Mouse (Mus musculus): ENCODE data around the gene Cul1. TPM values are rescaled to one million over a fixed set of nuclear protein-coding genes. Genes with fewer than 3 reads are reported as not detected.

Cul1 gene
- polyA plus RNA-seq, 1 experiment from 2014 or later: 205 TPM

- DNase-seq (ENCODE audit: low spot score, missing footprints) (no peak), ATAC-seq (ENCODE audit: low FRiP score) (no peak)
- H3K9ac ChIP-seq (ENCODE audit: low read length): no peak overlapping the region
- H3K27me3 ChIP-seq (ENCODE audit: control insufficient read depth, insufficient read depth, low read length): no peaks in the 10 kb centered on the region
- peaks cover 35% of the 10 kb centered on the region for H3K36me3 ChIP-seq (ENCODE audit: control insufficient read depth, insufficient read depth, low read length)
- no peak overlapping the region for H3K4me3 ChIP-seq (ENCODE audit: low read depth, low read length)
- WGBS: 89% methylated on average over 2 of the region's 2 CpGs
- H3K4me1 ChIP-seq (ENCODE audit: control insufficient read depth, insufficient read depth, low read length): no peaks in the 10 kb centered on the region
- H3K4me2 ChIP-seq: no peak overlapping the region
- H3K27ac ChIP-seq (ENCODE audit: low read depth, low read length): no peak overlapping the region
- no peaks in the 10 kb centered on the region for H3K9me3 ChIP-seq (ENCODE audit: control insufficient read depth, low read length)
These were observed 73.9 kb downstream of the Cul1 start for GRCm38 (mm10) chr6:47527129-47527528.

DNA sequence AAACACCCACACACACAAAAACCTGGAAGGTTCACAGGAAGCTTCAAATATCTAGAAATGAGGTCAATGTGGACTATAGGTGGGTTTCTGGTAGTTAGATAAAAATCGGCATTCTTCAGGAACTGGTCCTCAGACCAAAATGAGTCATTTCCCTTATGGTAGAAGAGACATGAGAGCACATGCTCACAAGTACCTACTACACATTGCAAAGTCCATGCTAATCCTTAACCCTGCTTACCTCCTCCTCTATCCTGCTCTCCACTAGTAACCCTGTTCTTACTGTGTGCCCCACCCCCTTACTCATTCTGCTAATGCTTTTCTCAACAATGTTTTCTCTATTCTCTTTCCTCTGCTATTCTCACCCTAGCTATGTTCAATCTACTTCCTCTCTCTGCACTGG is 74.5 kb downstream of the Cul1 start:
- Histone ChIP-seq H3K4me3 (ENCODE audit: low read depth, low read length) (no peak overlapping the region), H3K27ac (ENCODE audit: low read depth, low read length) (no peak overlapping the region), H3K4me2 (no peak overlapping the region), H3K36me3 (ENCODE audit: control insufficient read depth, insufficient read depth, low read length) (peaks cover 38% of the 10 kb centered on the region), H3K4me1 (ENCODE audit: control insufficient read depth, insufficient read depth, low read length) (no peaks in the 10 kb centered on the region), H3K27me3 (ENCODE audit: control insufficient read depth, insufficient read depth, low read length) (no peaks in the 10 kb centered on the region), H3K9me3 (ENCODE audit: control insufficient read depth, low read length) (no peaks in the 10 kb centered on the region), H3K9ac (ENCODE audit: low read length) (no peak overlapping the region)
- no peak for ATAC-seq (ENCODE audit: low FRiP score)
- DNase-seq (ENCODE audit: low spot score, missing footprints): peak; percentile 88
- 71% methylated on average over 1 of the region's 1 CpGs for WGBS

DNA sequence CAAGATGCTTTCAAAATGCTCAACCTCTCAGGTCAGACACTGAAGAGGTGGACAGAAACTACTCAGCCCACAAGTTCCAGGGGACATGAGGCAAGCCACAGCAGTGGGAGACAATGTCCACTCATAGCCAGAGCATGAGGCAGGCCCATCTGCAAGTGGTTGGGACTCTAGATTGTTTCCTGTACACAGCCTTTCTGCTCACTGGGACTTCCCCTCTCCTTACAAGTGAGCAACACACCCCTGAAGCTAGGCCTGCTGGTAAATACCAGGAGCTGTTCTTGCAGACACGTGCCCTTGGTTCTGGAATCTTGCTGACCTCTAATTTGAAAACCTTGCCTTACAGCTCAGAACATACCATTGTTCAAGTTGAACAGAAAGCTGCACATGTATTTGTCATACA is 79.3 kb downstream of the Cul1 start:
- ATAC-seq (ENCODE audit: low FRiP score) (no peak), DNase-seq (ENCODE audit: low spot score, missing footprints) (no peak)
- H3K36me3 ChIP-seq (ENCODE audit: control insufficient read depth, insufficient read depth, low read length): peaks cover 27% of the 10 kb centered on the region

DNA sequence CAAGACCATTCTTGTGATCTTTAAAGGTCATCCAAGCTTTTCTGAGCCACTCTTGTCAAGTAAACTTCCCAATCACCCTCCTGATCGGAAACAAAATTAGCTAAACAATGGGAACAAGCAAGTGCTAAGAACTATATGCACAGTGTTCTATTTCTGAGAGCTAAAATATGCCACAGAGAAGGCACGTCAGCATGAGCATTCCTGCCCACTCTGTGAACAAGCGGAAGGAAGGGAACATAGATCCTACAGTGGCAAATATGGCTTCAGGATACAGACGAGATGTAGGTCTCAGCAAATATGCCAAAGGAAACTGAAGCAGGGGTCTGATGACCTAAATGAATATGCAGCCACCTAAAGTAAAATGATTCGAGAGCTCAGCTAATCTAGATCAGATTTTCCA is 82.1 kb downstream of the Cul1 start:
- H3K36me3 ChIP-seq (ENCODE audit: control insufficient read depth, insufficient read depth, low read length): peaks cover 17% of the 10 kb centered on the region

More for the DNA sequence above, 79.3 kb downstream of the Cul1 start:
- no peaks in the 10 kb centered on the region for H3K27me3 ChIP-seq (ENCODE audit: control insufficient read depth, insufficient read depth, low read length)
- no peaks in the 10 kb centered on the region for H3K4me1 ChIP-seq (ENCODE audit: control insufficient read depth, insufficient read depth, low read length)
- H3K9me3 ChIP-seq (ENCODE audit: control insufficient read depth, low read length): no peaks in the 10 kb centered on the region
- no peak overlapping the region for H3K4me2 ChIP-seq
- H3K4me3 ChIP-seq (ENCODE audit: low read depth, low read length): no peak overlapping the region
- H3K9ac ChIP-seq (ENCODE audit: low read length): no peak overlapping the region
- WGBS: 67% methylated on average over 1 of the region's 1 CpGs
- no peak overlapping the region for H3K27ac ChIP-seq (ENCODE audit: low read depth, low read length)

GRCm38 (mm10) chr6:47552280-47552679 is 99.1 kb downstream of the Cul1 start:
- WGBS: 90% methylated on average over 4 of the region's 4 CpGs
- Histone ChIP-seq H3K9ac (ENCODE audit: low read length) (no peak overlapping the region), H3K27me3 (ENCODE audit: control insufficient read depth, insufficient read depth, low read length) (no peaks in the 10 kb centered on the region), H3K4me2 (no peak overlapping the region), H3K27ac (ENCODE audit: low read depth, low read length) (no peak overlapping the region), H3K9me3 (ENCODE audit: control insufficient read depth, low read length) (no peaks in the 10 kb centered on the region), H3K4me1 (ENCODE audit: control insufficient read depth, insufficient read depth, low read length) (no peaks in the 10 kb centered on the region), H3K4me3 (ENCODE audit: low read depth, low read length) (no peak overlapping the region), H3K36me3 (ENCODE audit: control insufficient read depth, insufficient read depth, low read length) (peaks cover 22% of the 10 kb centered on the region)
- DNase-seq (ENCODE audit: low spot score, missing footprints): no peak
- no peak for ATAC-seq (ENCODE audit: low FRiP score)

More for the DNA sequence above, 82.1 kb downstream of the Cul1 start:
- no peak for DNase-seq (ENCODE audit: low spot score, missing footprints)
- Histone ChIP-seq H3K9me3 (ENCODE audit: control insufficient read depth, low read length) (no peaks in the 10 kb centered on the region), H3K4me1 (ENCODE audit: control insufficient read depth, insufficient read depth, low read length) (no peaks in the 10 kb centered on the region), H3K4me2 (no peak overlapping the region), H3K27ac (ENCODE audit: low read depth, low read length) (no peak overlapping the region), H3K9ac (ENCODE audit: low read length) (no peak overlapping the region), H3K27me3 (ENCODE audit: control insufficient read depth, insufficient read depth, low read length) (no peaks in the 10 kb centered on the region), H3K4me3 (ENCODE audit: low read depth, low read length) (no peak overlapping the region)
- whole genome bisulfite sequencing: 92% methylated on average over 5 of the region's 5 CpGs
- ATAC-seq (ENCODE audit: low FRiP score): no peak

DNA sequence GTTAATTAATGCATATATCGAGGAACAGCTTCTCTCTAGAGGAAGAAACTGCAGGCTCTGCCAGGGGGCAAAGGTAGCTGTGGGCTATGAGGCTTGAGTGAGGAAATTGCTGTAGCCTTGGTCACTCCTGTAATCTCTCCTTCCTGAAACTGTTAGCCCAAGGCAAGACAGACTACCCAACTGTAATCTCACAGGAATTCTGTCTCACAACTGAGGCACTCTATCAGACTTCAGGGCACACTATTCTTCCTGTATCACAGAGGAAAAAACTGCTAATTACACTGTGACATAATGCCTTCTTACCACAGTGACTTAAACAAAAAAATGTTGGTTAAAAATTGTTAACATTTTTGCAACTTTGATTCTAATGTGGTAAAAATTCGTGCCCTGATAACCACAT is 106.1 kb downstream of the Cul1 start:
- WGBS: 89% methylated on average over 2 of the region's 2 CpGs
- Histone ChIP-seq H3K4me1 (ENCODE audit: control insufficient read depth, insufficient read depth, low read length) (no peaks in the 10 kb centered on the region), H3K27ac (ENCODE audit: low read depth, low read length) (no peak overlapping the region), H3K9me3 (ENCODE audit: control insufficient read depth, low read length) (no peaks in the 10 kb centered on the region), H3K36me3 (ENCODE audit: control insufficient read depth, insufficient read depth, low read length) (peaks cover 13% of the 10 kb centered on the region), H3K27me3 (ENCODE audit: control insufficient read depth, insufficient read depth, low read length) (no peaks in the 10 kb centered on the region), H3K9ac (ENCODE audit: low read length) (no peak overlapping the region), H3K4me2 (no peak overlapping the region), H3K4me3 (ENCODE audit: low read depth, low read length) (no peak overlapping the region)
- ATAC-seq (ENCODE audit: low FRiP score): no peak
- DNase-seq (ENCODE audit: low spot score, missing footprints): no peak

GRCm38 (mm10) chr6:47560407-47560806 is 107.2 kb downstream of the Cul1 start:
- Histone ChIP-seq H3K4me2 (no peak overlapping the region), H3K4me3 (ENCODE audit: low read depth, low read length) (no peak overlapping the region), H3K36me3 (ENCODE audit: control insufficient read depth, insufficient read depth, low read length) (peaks cover 12% of the 10 kb centered on the region; the same call in 1 of the 2 replicates), H3K27me3 (ENCODE audit: control insufficient read depth, insufficient read depth, low read length) (no peaks in the 10 kb centered on the region), H3K9me3 (ENCODE audit: control insufficient read depth, low read length) (no peaks in the 10 kb centered on the region), H3K4me1 (ENCODE audit: control insufficient read depth, insufficient read depth, low read length) (no peaks in the 10 kb centered on the region), H3K27ac (ENCODE audit: low read depth, low read length) (no peak overlapping the region), H3K9ac (ENCODE audit: low read length) (no peak overlapping the region)
- ATAC-seq (ENCODE audit: low FRiP score) (no peak), DNase-seq (ENCODE audit: low spot score, missing footprints) (no peak)

- Histone ChIP-seq H3K27me3 (ENCODE audit: control insufficient read depth, insufficient read depth, low read length) (no peaks in the 10 kb centered on the region), H3K4me2 (no peak overlapping the region), H3K27ac (ENCODE audit: low read depth, low read length) (no peak overlapping the region), H3K36me3 (ENCODE audit: control insufficient read depth, insufficient read depth, low read length) (peaks cover 12% of the 10 kb centered on the region; the same call in 1 of the 2 replicates), H3K4me1 (ENCODE audit: control insufficient read depth, insufficient read depth, low read length) (no peaks in the 10 kb centered on the region), H3K9ac (ENCODE audit: low read length) (no peak overlapping the region), H3K4me3 (ENCODE audit: low read depth, low read length) (no peak overlapping the region), H3K9me3 (ENCODE audit: control insufficient read depth, low read length) (no peaks in the 10 kb centered on the region)
- ATAC-seq (ENCODE audit: low FRiP score): no peak
- DNase-seq (ENCODE audit: low spot score, missing footprints): no peak
- 93% methylated on average over 2 of the region's 2 CpGs for WGBS
These were observed 107.6 kb downstream of the Cul1 start for GRCm38 (mm10) chr6:47560846-47561245.

DNA sequence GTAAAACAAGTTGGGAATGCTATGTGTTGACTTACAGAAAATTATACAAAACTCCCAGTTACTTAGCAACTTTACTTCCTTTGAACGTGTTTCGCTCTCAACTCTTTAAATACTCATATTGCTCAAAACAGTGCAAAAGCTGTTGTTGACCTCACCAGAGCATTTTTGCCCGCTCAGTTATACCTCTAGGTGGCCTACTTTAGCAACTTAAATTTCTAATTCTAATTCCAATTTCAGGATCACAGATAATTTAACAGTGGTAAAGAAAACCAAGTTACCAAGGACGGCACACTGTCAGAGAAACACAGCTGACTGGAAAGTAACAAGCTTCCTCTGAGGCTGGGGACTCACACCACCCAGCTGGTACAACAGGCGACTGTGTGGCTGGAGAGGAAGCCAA is 108.2 kb downstream of the Cul1 start:
- H3K4me2 ChIP-seq: no peak overlapping the region
- H3K4me1 ChIP-seq (ENCODE audit: control insufficient read depth, insufficient read depth, low read length): no peaks in the 10 kb centered on the region
- H3K9ac ChIP-seq (ENCODE audit: low read length): no peak overlapping the region
- no peak for DNase-seq (ENCODE audit: low spot score, missing footprints)
- no peak overlapping the region for H3K4me3 ChIP-seq (ENCODE audit: low read depth, low read length)
- ATAC-seq (ENCODE audit: low FRiP score): no peak
- no peaks in the 10 kb centered on the region for H3K9me3 ChIP-seq (ENCODE audit: control insufficient read depth, low read length)
- no peak overlapping the region for H3K27ac ChIP-seq (ENCODE audit: low read depth, low read length)
- peaks cover 12% of the 10 kb centered on the region; the same call in 1 of the 2 replicates for H3K36me3 ChIP-seq (ENCODE audit: control insufficient read depth, insufficient read depth, low read length)
- no peaks in the 10 kb centered on the region for H3K27me3 ChIP-seq (ENCODE audit: control insufficient read depth, insufficient read depth, low read length)
- 93% methylated on average over 5 of the region's 5 CpGs for WGBS

Data from midbrain, embryonic 11.5 days (tissue).